Mouse (Mus musculus): ENCODE data around the gene Tmem222. TPM values are rescaled to one million over a fixed set of nuclear protein-coding genes. Genes with fewer than 3 reads are reported as not detected.

Tmem222 gene
- polyA plus RNA-seq, 1 experiment from 2014 or later = 82.0 TPM

GRCm38 (mm10) chr4:133251214-133251613 lies 26.4 kb downstream of the Tmem222 start:
- peak; percentile 91 for DNase-seq (ENCODE audit: low spot score, missing footprints)
- Histone ChIP-seq H3K4me3 (ENCODE audit: low read depth, low read length) (peak overlapping the region; percentile 32), H3K9ac (ENCODE audit: low read length) (peak overlapping the region; percentile 42), H3K4me1 (ENCODE audit: control insufficient read depth, insufficient read depth, low read length) (peaks cover 10% of the 10 kb centered on the region), H3K9me3 (ENCODE audit: control insufficient read depth, low read length) (no peaks in the 10 kb centered on the region), H3K4me2 (peak overlapping the region; percentile 62), H3K27ac (ENCODE audit: low read depth, low read length) (no peak overlapping the region), H3K27me3 (ENCODE audit: control insufficient read depth, insufficient read depth, low read length) (peaks cover 46% of the 10 kb centered on the region), H3K36me3 (ENCODE audit: control insufficient read depth, insufficient read depth, low read length) (no peaks in the 10 kb centered on the region)
- WGBS = 1% methylated on average over 31 of the region's 31 CpGs
- no peak for ATAC-seq (ENCODE audit: low FRiP score)

GRCm38 (mm10) chr4:133250609-133251008 lies 27.0 kb downstream of the Tmem222 start:
- peak; percentile 98 for DNase-seq (ENCODE audit: low spot score, missing footprints)
- no peak overlapping the region for H3K27ac ChIP-seq (ENCODE audit: low read depth, low read length)
- H3K36me3 ChIP-seq (ENCODE audit: control insufficient read depth, insufficient read depth, low read length) = no peaks in the 10 kb centered on the region
- H3K4me1 ChIP-seq (ENCODE audit: control insufficient read depth, insufficient read depth, low read length) = peaks cover 10% of the 10 kb centered on the region
- H3K4me2 ChIP-seq = peak overlapping the region; percentile 62
- no peaks in the 10 kb centered on the region for H3K9me3 ChIP-seq (ENCODE audit: control insufficient read depth, low read length)
- H3K9ac ChIP-seq (ENCODE audit: low read length) = peak overlapping the region; percentile 42
- 2% methylated on average over 22 of the region's 22 CpGs for WGBS
- peaks cover 45% of the 10 kb centered on the region for H3K27me3 ChIP-seq (ENCODE audit: control insufficient read depth, insufficient read depth, low read length)
- ATAC-seq (ENCODE audit: low FRiP score) = no peak
- H3K4me3 ChIP-seq (ENCODE audit: low read depth, low read length) = peak overlapping the region; percentile 32

GRCm38 (mm10) chr4:133247806-133248449 lies 29.7 kb downstream of the Tmem222 start:
- H3K4me3 ChIP-seq (ENCODE audit: low read depth, low read length) = no peak overlapping the region
- no peak overlapping the region for H3K27ac ChIP-seq (ENCODE audit: low read depth, low read length)
- ATAC-seq (ENCODE audit: low FRiP score) (no peak), DNase-seq (ENCODE audit: low spot score, missing footprints) (peak; percentile 21)
- no peak overlapping the region for H3K9ac ChIP-seq (ENCODE audit: low read length)
- H3K36me3 ChIP-seq (ENCODE audit: control insufficient read depth, insufficient read depth, low read length) = no peaks in the 10 kb centered on the region
- H3K27me3 ChIP-seq (ENCODE audit: control insufficient read depth, insufficient read depth, low read length) = peaks cover 49% of the 10 kb centered on the region
- WGBS = 77% methylated on average over 13 of the region's 13 CpGs
- H3K9me3 ChIP-seq (ENCODE audit: control insufficient read depth, low read length) = no peaks in the 10 kb centered on the region
- peaks cover 10% of the 10 kb centered on the region for H3K4me1 ChIP-seq (ENCODE audit: control insufficient read depth, insufficient read depth, low read length)
- no peak overlapping the region for H3K4me2 ChIP-seq

- no peak for ATAC-seq (ENCODE audit: low FRiP score)
- H3K4me3 ChIP-seq (ENCODE audit: low read depth, low read length) = no peak overlapping the region
- no peaks in the 10 kb centered on the region for H3K9me3 ChIP-seq (ENCODE audit: control insufficient read depth, low read length)
- WGBS = 23% methylated on average over 15 of the region's 15 CpGs
- peaks cover 10% of the 10 kb centered on the region for H3K4me1 ChIP-seq (ENCODE audit: control insufficient read depth, insufficient read depth, low read length)
- no peak overlapping the region for H3K4me2 ChIP-seq
- H3K9ac ChIP-seq (ENCODE audit: low read length) = no peak overlapping the region
- peaks cover 52% of the 10 kb centered on the region for H3K27me3 ChIP-seq (ENCODE audit: control insufficient read depth, insufficient read depth, low read length)
- no peak for DNase-seq (ENCODE audit: low spot score, missing footprints)
- no peaks in the 10 kb centered on the region for H3K36me3 ChIP-seq (ENCODE audit: control insufficient read depth, insufficient read depth, low read length)
- no peak overlapping the region for H3K27ac ChIP-seq (ENCODE audit: low read depth, low read length)
Observed at GRCm38 (mm10) chr4:133247072-133247471, 30.5 kb downstream of the Tmem222 start.

GRCm38 (mm10) chr4:133244289-133244688 lies 33.3 kb downstream of the Tmem222 start:
- Histone ChIP-seq H3K9ac (ENCODE audit: low read length) (no peak overlapping the region), H3K36me3 (ENCODE audit: control insufficient read depth, insufficient read depth, low read length) (no peaks in the 10 kb centered on the region), H3K9me3 (ENCODE audit: control insufficient read depth, low read length) (no peaks in the 10 kb centered on the region), H3K4me3 (ENCODE audit: low read depth, low read length) (no peak overlapping the region), H3K4me1 (ENCODE audit: control insufficient read depth, insufficient read depth, low read length) (peaks cover 7% of the 10 kb centered on the region), H3K4me2 (no peak overlapping the region), H3K27me3 (ENCODE audit: control insufficient read depth, insufficient read depth, low read length) (peaks cover 39% of the 10 kb centered on the region), H3K27ac (ENCODE audit: low read depth, low read length) (no peak overlapping the region)
- WGBS = 83% methylated on average over 1 of the region's 1 CpGs
- no peak for DNase-seq (ENCODE audit: low spot score, missing footprints)
- no peak for ATAC-seq (ENCODE audit: low FRiP score)

- Histone ChIP-seq H3K4me1 (ENCODE audit: control insufficient read depth, insufficient read depth, low read length) (peaks cover 7% of the 10 kb centered on the region), H3K4me2 (no peak overlapping the region), H3K9me3 (ENCODE audit: control insufficient read depth, low read length) (no peaks in the 10 kb centered on the region), H3K27ac (ENCODE audit: low read depth, low read length) (no peak overlapping the region), H3K4me3 (ENCODE audit: low read depth, low read length) (no peak overlapping the region), H3K27me3 (ENCODE audit: control insufficient read depth, insufficient read depth, low read length) (peaks cover 38% of the 10 kb centered on the region), H3K9ac (ENCODE audit: low read length) (no peak overlapping the region), H3K36me3 (ENCODE audit: control insufficient read depth, insufficient read depth, low read length) (no peaks in the 10 kb centered on the region)
- DNase-seq (ENCODE audit: low spot score, missing footprints) (no peak), ATAC-seq (ENCODE audit: low FRiP score) (no peak)
- WGBS = 67% methylated on average over 13 of the region's 13 CpGs
Observed at GRCm38 (mm10) chr4:133243538-133243937, 34.1 kb downstream of the Tmem222 start.

- DNase-seq (ENCODE audit: low spot score, missing footprints) (no peak), ATAC-seq (ENCODE audit: low FRiP score) (no peak)
- Histone ChIP-seq H3K9ac (ENCODE audit: low read length) (no peak overlapping the region), H3K9me3 (ENCODE audit: control insufficient read depth, low read length) (no peaks in the 10 kb centered on the region), H3K4me1 (ENCODE audit: control insufficient read depth, insufficient read depth, low read length) (peaks cover 7% of the 10 kb centered on the region), H3K4me2 (no peak overlapping the region), H3K4me3 (ENCODE audit: low read depth, low read length) (no peak overlapping the region), H3K27me3 (ENCODE audit: control insufficient read depth, insufficient read depth, low read length) (peaks cover 33% of the 10 kb centered on the region), H3K36me3 (ENCODE audit: control insufficient read depth, insufficient read depth, low read length) (no peaks in the 10 kb centered on the region), H3K27ac (ENCODE audit: low read depth, low read length) (no peak overlapping the region)
- WGBS = 62% methylated on average over 9 of the region's 9 CpGs
Observed at GRCm38 (mm10) chr4:133242710-133243109, 34.9 kb downstream of the Tmem222 start.

- Histone ChIP-seq H3K4me2 (peak overlapping the region; percentile 81), H3K9me3 (ENCODE audit: control insufficient read depth, low read length) (no peaks in the 10 kb centered on the region), H3K27ac (ENCODE audit: low read depth, low read length) (no peak overlapping the region), H3K27me3 (ENCODE audit: control insufficient read depth, insufficient read depth, low read length) (peaks cover 25% of the 10 kb centered on the region), H3K9ac (ENCODE audit: low read length) (no peak overlapping the region), H3K36me3 (ENCODE audit: control insufficient read depth, insufficient read depth, low read length) (no peaks in the 10 kb centered on the region), H3K4me3 (ENCODE audit: low read depth, low read length) (peak overlapping the region; percentile 47; the same call in 1 of the 2 replicates), H3K4me1 (ENCODE audit: control insufficient read depth, insufficient read depth, low read length) (peaks cover 7% of the 10 kb centered on the region)
- no peak for DNase-seq (ENCODE audit: low spot score, missing footprints)
- WGBS = 30% methylated on average over 11 of the region's 11 CpGs
- no peak for ATAC-seq (ENCODE audit: low FRiP score)
Observed at GRCm38 (mm10) chr4:133241910-133242309, 35.7 kb downstream of the Tmem222 start.

GRCm38 (mm10) chr4:133240934-133241908 lies 36.4 kb downstream of the Tmem222 start:
- H3K4me1 ChIP-seq (ENCODE audit: control insufficient read depth, insufficient read depth, low read length) = peaks cover 7% of the 10 kb centered on the region
- H3K27ac ChIP-seq (ENCODE audit: low read depth, low read length) = no peak overlapping the region
- no peaks in the 10 kb centered on the region for H3K36me3 ChIP-seq (ENCODE audit: control insufficient read depth, insufficient read depth, low read length)
- H3K27me3 ChIP-seq (ENCODE audit: control insufficient read depth, insufficient read depth, low read length) = peaks cover 25% of the 10 kb centered on the region
- peak; percentile 94 for ATAC-seq (ENCODE audit: low FRiP score)
- H3K9ac ChIP-seq (ENCODE audit: low read length) = peak overlapping the region; percentile 62
- WGBS = under 1% methylated on average over 78 of the region's 78 CpGs
- no peaks in the 10 kb centered on the region for H3K9me3 ChIP-seq (ENCODE audit: control insufficient read depth, low read length)
- H3K4me2 ChIP-seq = peak overlapping the region; percentile 81
- peak; percentile 100 for DNase-seq (ENCODE audit: low spot score, missing footprints)
- peak overlapping the region; percentile 47 for H3K4me3 ChIP-seq (ENCODE audit: low read depth, low read length)

Data from midbrain, embryonic 11.5 days (tissue).